ENCODE assay signal across 8 mouse cellular contexts in the genomic region with DNA sequence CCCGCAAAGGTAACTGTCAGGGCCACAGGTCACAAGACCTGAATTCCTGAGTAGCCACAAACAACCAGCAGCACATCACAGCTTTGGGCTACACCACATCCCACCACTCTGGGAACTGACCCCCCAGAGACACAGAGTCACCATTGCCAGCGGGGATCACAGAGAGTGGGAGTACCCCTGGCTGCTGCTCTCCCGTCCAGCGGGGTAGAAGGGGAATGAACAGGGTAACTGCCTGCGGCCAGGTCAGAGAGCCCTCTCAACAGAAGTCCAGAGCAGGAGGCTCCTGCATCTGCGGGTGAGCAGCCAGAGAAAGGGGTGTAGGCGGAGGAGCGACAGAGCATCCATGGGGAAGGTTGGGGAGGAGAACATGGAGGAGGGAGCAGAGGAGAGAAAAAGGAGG. TPM values are rescaled to one million over a fixed set of nuclear protein-coding genes. Genes with fewer than 3 reads are reported as not detected.
DNase-seq lines count a peak whose midpoint lies in the region; ATAC-seq and TF ChIP-seq lines count a peak whose summit lies in the region.

No protein-coding gene starts in this region.

- DNase-seq in kidney, postnatal 0 days (ENCODE audit: low spot score) = no peak
- no peak for DNase-seq in kidney, adult 8-10 months
- DNase-seq in right cerebral cortex, postnatal 4 days = no peak
- DNase-seq in left cerebral cortex, adult 18-20 months (ENCODE audit: low spot score in 2 of 2) = no peak
- no peak for DNase-seq in adrenal gland, postnatal 4 days (ENCODE audit: low spot score in 2 of 2)

- H3K4me1 ChIP-seq in kidney, postnatal 0 days (replicated peaks; ENCODE audit: insufficient read depth, low read length) = peaks cover 22% of the 10 kb centered on the region
- peaks cover 13% of the 10 kb centered on the region for H3K4me1 ChIP-seq in brown adipose tissue, adult 24 weeks (ENCODE audit: control insufficient read depth, insufficient read depth, insufficient read length, low read length)
- peaks cover 57% of the 10 kb centered on the region for H3K4me1 ChIP-seq in hindbrain, embryonic 12.5 days
- peaks cover 59% of the 10 kb centered on the region for H3K4me1 ChIP-seq in midbrain, embryonic 13.5 days (replicated peaks)

- WGBS in kidney, postnatal 0 days = 7% methylated on average over 8 of the region's 8 CpGs
- 14% methylated on average over 7 of the region's 8 CpGs for WGBS in hindbrain, embryonic 12.5 days
- 10% methylated on average over 8 of the region's 8 CpGs for WGBS in midbrain, embryonic 13.5 days

- peak overlapping the region; percentile 94 for H3K4me2 ChIP-seq in kidney, postnatal 0 days (ENCODE audit: low read length)
- peak overlapping the region; percentile 98 for H3K4me2 ChIP-seq in hindbrain, embryonic 12.5 days (replicated peaks)
- H3K4me2 ChIP-seq in midbrain, embryonic 13.5 days (replicated peaks) = peak overlapping the region; percentile 95

- H3K9me3 ChIP-seq in kidney, postnatal 0 days (replicated peaks; ENCODE audit: low read length) = no peaks in the 10 kb centered on the region
- no peaks in the 10 kb centered on the region; the same call in 1 of the 2 replicates for H3K9me3 ChIP-seq in hindbrain, embryonic 12.5 days (replicated peaks)
- H3K9me3 ChIP-seq in midbrain, embryonic 13.5 days = no peaks in the 10 kb centered on the region

- H3K4me3 ChIP-seq in kidney, postnatal 0 days (replicated peaks; ENCODE audit: low read depth, low read length) = peak overlapping the region; percentile 82
- peak overlapping the region; percentile 88 for H3K4me3 ChIP-seq in brown adipose tissue, adult 24 weeks (ENCODE audit: insufficient read depth, low read depth, low read length)
- H3K4me3 ChIP-seq in hindbrain, embryonic 12.5 days = peak overlapping the region; percentile 75
- peak overlapping the region; percentile 67 for H3K4me3 ChIP-seq in midbrain, embryonic 13.5 days (replicated peaks)

- H3K9ac ChIP-seq in kidney, postnatal 0 days (ENCODE audit: low read depth, low read length) = peak overlapping the region; percentile 90
- H3K9ac ChIP-seq in hindbrain, embryonic 12.5 days = peak overlapping the region; percentile 97
- H3K9ac ChIP-seq in midbrain, embryonic 13.5 days (replicated peaks) = peak overlapping the region; percentile 87

- peaks cover 9% of the 10 kb centered on the region for H3K36me3 ChIP-seq in kidney, postnatal 0 days (ENCODE audit: insufficient read depth, low read length)
- peaks cover 19% of the 10 kb centered on the region for H3K36me3 ChIP-seq in hindbrain, embryonic 12.5 days
- H3K36me3 ChIP-seq in midbrain, embryonic 13.5 days = peaks cover 13% of the 10 kb centered on the region

- ATAC-seq in kidney, postnatal 0 days (replicated peaks; ENCODE audit: low FRiP score, low read depth) = no peak
- ATAC-seq in hindbrain, embryonic 12.5 days (ENCODE audit: low FRiP score) = no peak
- ATAC-seq in midbrain, embryonic 13.5 days = no peak

- H3K27ac ChIP-seq in kidney, postnatal 0 days = peak overlapping the region; percentile 77; the same call in 1 of the 2 replicates
- H3K27ac ChIP-seq in brown adipose tissue, adult 24 weeks (replicated peaks; ENCODE audit: low read depth, low read length) = peak overlapping the region; percentile 48; the same call in 1 of the 2 replicates
- peak overlapping the region; percentile 79; the same call in 1 of the 2 replicates for H3K27ac ChIP-seq in hindbrain, embryonic 12.5 days
- H3K27ac ChIP-seq in midbrain, embryonic 13.5 days = peak overlapping the region; percentile 72; the same call in 1 of the 2 replicates

- peaks cover 30% of the 10 kb centered on the region for H3K27me3 ChIP-seq in kidney, postnatal 0 days (ENCODE audit: insufficient read depth, low read length)
- peaks cover 40% of the 10 kb centered on the region for H3K27me3 ChIP-seq in hindbrain, embryonic 12.5 days
- peaks cover 39% of the 10 kb centered on the region for H3K27me3 ChIP-seq in midbrain, embryonic 13.5 days

- TF ChIP-seq CTCF in kidney, postnatal 0 days (IDR thresholded peaks at IDR 0.05; ENCODE audit: low read depth) = no peak

RNA-seq across cellular contexts. Expression of a gene that starts 0.7 kb away (rescaled TPM):
- 1.6 and 1.8 TPM in 2 replicates for polyA plus RNA-seq in kidney, postnatal 0 days (2015; fragmentation: Nextera tagmentation; extraction: Ambion mirVana)
- 0.38 and 0.63 TPM in 2 replicates for polyA plus RNA-seq in brown adipose tissue, adult 24 weeks (2012; ENCODE audit: insufficient read depth, insufficient read length, missing spikeins)
- polyA plus RNA-seq in hindbrain, embryonic 12.5 days (2016; fragmentation: Nextera tagmentation; extraction: Ambion mirVana) = 1.2 and 1.6 TPM in 2 replicates
- polyA plus RNA-seq in midbrain, embryonic 13.5 days (2015; fragmentation: Nextera tagmentation; extraction: Ambion mirVana) = 2.2 and 2.3 TPM in 2 replicates
- 10 to 100 TPM in 1 of 2 experiments, 1 to 10 TPM in 1; 5.3 to 10.3 TPM for total RNA-seq in left cerebral cortex, adult 18-20 months (2021)
- total RNA-seq in adrenal gland, postnatal 4 days (2021) = 1 to 10 TPM in 1 of 2 experiments, under 1 TPM in 1; 0.87 to 1.6 TPM

RNA-seq across cellular contexts. Expression of a gene that starts 4.9 kb away (rescaled TPM):
- polyA plus RNA-seq in kidney, postnatal 0 days (2015; fragmentation: Nextera tagmentation; extraction: Ambion mirVana) = 120 and 137 TPM in 2 replicates
- polyA plus RNA-seq in brown adipose tissue, adult 24 weeks (2012; ENCODE audit: insufficient read depth, insufficient read length, missing spikeins) = 55.0 and 60.7 TPM in 2 replicates
- 173 and 184 TPM in 2 replicates for polyA plus RNA-seq in hindbrain, embryonic 12.5 days (2016; fragmentation: Nextera tagmentation; extraction: Ambion mirVana)
- polyA plus RNA-seq in midbrain, embryonic 13.5 days (2015; fragmentation: Nextera tagmentation; extraction: Ambion mirVana) = 231 TPM in 2 replicates
- 100 to 1,000 TPM; 307 to 318 TPM for total RNA-seq in left cerebral cortex, adult 18-20 months (2021)
- 100 to 1,000 TPM; 119 to 133 TPM for total RNA-seq in adrenal gland, postnatal 4 days (2021)

RNA-seq across cellular contexts. Expression of a gene that starts 5.4 kb away (rescaled TPM):
- polyA plus RNA-seq in kidney, postnatal 0 days (2015; fragmentation: Nextera tagmentation; extraction: Ambion mirVana) = 4.8 and 21.6 TPM in 2 replicates
- not detected in 2 replicates for polyA plus RNA-seq in brown adipose tissue, adult 24 weeks (2012; ENCODE audit: insufficient read depth, insufficient read length, missing spikeins)
- 25.5 and 54.9 TPM in 2 replicates for polyA plus RNA-seq in hindbrain, embryonic 12.5 days (2016; fragmentation: Nextera tagmentation; extraction: Ambion mirVana)
- 17.5 and 34.1 TPM in 2 replicates for polyA plus RNA-seq in midbrain, embryonic 13.5 days (2015; fragmentation: Nextera tagmentation; extraction: Ambion mirVana)
- total RNA-seq in left cerebral cortex, adult 18-20 months (2021) = not detected
- not detected for total RNA-seq in adrenal gland, postnatal 4 days (2021)

RNA-seq across cellular contexts. Expression of a gene that starts 7.4 kb away (rescaled TPM):
- polyA plus RNA-seq in kidney, postnatal 0 days (2015; fragmentation: Nextera tagmentation; extraction: Ambion mirVana) = 44.9 and 49.0 TPM in 2 replicates
- 11.2 and 12.9 TPM in 2 replicates for polyA plus RNA-seq in brown adipose tissue, adult 24 weeks (2012; ENCODE audit: insufficient read depth, insufficient read length, missing spikeins)
- 63.3 and 70.0 TPM in 2 replicates for polyA plus RNA-seq in hindbrain, embryonic 12.5 days (2016; fragmentation: Nextera tagmentation; extraction: Ambion mirVana)
- polyA plus RNA-seq in midbrain, embryonic 13.5 days (2015; fragmentation: Nextera tagmentation; extraction: Ambion mirVana) = 62.9 and 69.1 TPM in 2 replicates
- total RNA-seq in left cerebral cortex, adult 18-20 months (2021) = 10 to 100 TPM; 48.6 to 63.7 TPM
- 10 to 100 TPM; 64.1 to 64.7 TPM for total RNA-seq in adrenal gland, postnatal 4 days (2021)

RNA-seq across cellular contexts. Expression of a gene that starts 10.8 kb away (rescaled TPM):
- polyA plus RNA-seq in kidney, postnatal 0 days (2015; fragmentation: Nextera tagmentation; extraction: Ambion mirVana) = 4.1 and 4.5 TPM in 2 replicates
- 1.3 and 2.9 TPM in 2 replicates for polyA plus RNA-seq in brown adipose tissue, adult 24 weeks (2012; ENCODE audit: insufficient read depth, insufficient read length, missing spikeins)
- 4.7 and 5.3 TPM in 2 replicates for polyA plus RNA-seq in hindbrain, embryonic 12.5 days (2016; fragmentation: Nextera tagmentation; extraction: Ambion mirVana)
- 3.8 and 3.9 TPM in 2 replicates for polyA plus RNA-seq in midbrain, embryonic 13.5 days (2015; fragmentation: Nextera tagmentation; extraction: Ambion mirVana)
- total RNA-seq in left cerebral cortex, adult 18-20 months (2021) = 1 to 10 TPM; 5.6 to 7.2 TPM
- 10 to 100 TPM; 12.6 to 15.9 TPM for total RNA-seq in adrenal gland, postnatal 4 days (2021)
